Mouse (Mus musculus): ENCODE results near the gene Akap13. TPM values are rescaled to one million over a fixed set of nuclear protein-coding genes. Genes with fewer than 3 reads are reported as not detected.

The Akap13 gene
- polyA plus RNA-seq, 1 experiment from 2014 or later, result 25.7 TPM

DNA sequence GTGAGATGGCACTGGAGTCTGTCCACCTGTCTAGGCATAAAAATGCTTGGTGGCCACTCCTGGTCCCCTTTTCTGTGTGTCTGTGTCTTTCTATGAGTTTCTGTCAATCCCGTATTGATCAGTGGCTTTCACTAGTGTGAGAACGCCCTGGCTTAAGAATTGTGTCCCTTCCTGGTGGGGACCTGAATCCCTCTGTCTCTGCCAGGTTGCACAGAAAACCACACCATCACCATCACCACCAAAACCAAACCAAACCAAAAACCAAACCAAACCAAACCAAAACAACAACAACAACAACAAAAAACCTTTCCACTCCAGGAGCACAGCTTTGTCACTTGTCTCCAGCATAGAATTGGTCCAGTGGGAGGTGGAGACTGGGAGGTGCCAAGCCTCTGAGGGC, 337.8 kb downstream of the Akap13 start:
- DNase-seq, result no peak
- 52% methylated on average over 2 of the region's 2 CpGs for WGBS (ENCODE audit: insufficient replicate concordance)
- H3K9me3 ChIP-seq (ENCODE audit: low read length), result no peaks in the 10 kb centered on the region

GRCm38 (mm10) chr7:75793654-75794335, 338.5 kb downstream of the Akap13 start:
- no peaks in the 10 kb centered on the region for H3K9me3 ChIP-seq (ENCODE audit: low read length)
- no peak overlapping the region for H3K4me2 ChIP-seq (ENCODE audit: low read depth, low read length)
- no peak overlapping the region for H3K9ac ChIP-seq (replicated peaks)
- ATAC-seq (no peak), DNase-seq (no peak)
- H3K4me1 ChIP-seq (ENCODE audit: insufficient read depth), result peaks cover 15% of the 10 kb centered on the region
- H3K36me3 ChIP-seq (replicated peaks; ENCODE audit: insufficient read depth, low read length), result no peaks in the 10 kb centered on the region
- TF ChIP-seq EP300 (IDR thresholded peaks at IDR 0.05; ENCODE audit: low read depth) (no peak), CTCF (IDR thresholded peaks at IDR 0.05; ENCODE audit: low read depth) (no peak)
- H3K27ac ChIP-seq (ENCODE audit: low read depth), result no peak overlapping the region
- 45% methylated on average over 3 of the region's 3 CpGs for WGBS (ENCODE audit: insufficient replicate concordance)
- no peak overlapping the region for H3K4me3 ChIP-seq (ENCODE audit: low read depth, low read length)
- no peaks in the 10 kb centered on the region for H3K27me3 ChIP-seq (ENCODE audit: insufficient read depth, low read length)

More for the DNA sequence above, 337.8 kb downstream of the Akap13 start:
- Histone ChIP-seq H3K27me3 (ENCODE audit: insufficient read depth, low read length) (no peaks in the 10 kb centered on the region), H3K9ac (replicated peaks) (no peak overlapping the region), H3K4me2 (ENCODE audit: low read depth, low read length) (no peak overlapping the region), H3K4me3 (ENCODE audit: low read depth, low read length) (no peak overlapping the region), H3K4me1 (ENCODE audit: insufficient read depth) (peaks cover 17% of the 10 kb centered on the region), H3K36me3 (replicated peaks; ENCODE audit: insufficient read depth, low read length) (no peaks in the 10 kb centered on the region), H3K27ac (ENCODE audit: low read depth) (no peak overlapping the region)
- TF ChIP-seq EP300 (IDR thresholded peaks at IDR 0.05; ENCODE audit: low read depth), result no peak
- no peak for TF ChIP-seq CTCF (IDR thresholded peaks at IDR 0.05; ENCODE audit: low read depth)
- ATAC-seq, result no peak

GRCm38 (mm10) chr7:75795106-75795505, 339.8 kb downstream of the Akap13 start:
- Histone ChIP-seq H3K27ac (ENCODE audit: low read depth) (no peak overlapping the region), H3K4me1 (ENCODE audit: insufficient read depth) (peaks cover 12% of the 10 kb centered on the region), H3K36me3 (replicated peaks; ENCODE audit: insufficient read depth, low read length) (no peaks in the 10 kb centered on the region), H3K9ac (replicated peaks) (no peak overlapping the region), H3K27me3 (ENCODE audit: insufficient read depth, low read length) (no peaks in the 10 kb centered on the region), H3K4me2 (ENCODE audit: low read depth, low read length) (no peak overlapping the region), H3K9me3 (ENCODE audit: low read length) (no peaks in the 10 kb centered on the region), H3K4me3 (ENCODE audit: low read depth, low read length) (no peak overlapping the region)
- ATAC-seq (no peak), DNase-seq (no peak)
- TF ChIP-seq EP300 (IDR thresholded peaks at IDR 0.05; ENCODE audit: low read depth) (no peak), CTCF (IDR thresholded peaks at IDR 0.05; ENCODE audit: low read depth) (no peak)
- WGBS (ENCODE audit: insufficient replicate concordance), result 68% methylated on average over 8 of the region's 8 CpGs

DNA sequence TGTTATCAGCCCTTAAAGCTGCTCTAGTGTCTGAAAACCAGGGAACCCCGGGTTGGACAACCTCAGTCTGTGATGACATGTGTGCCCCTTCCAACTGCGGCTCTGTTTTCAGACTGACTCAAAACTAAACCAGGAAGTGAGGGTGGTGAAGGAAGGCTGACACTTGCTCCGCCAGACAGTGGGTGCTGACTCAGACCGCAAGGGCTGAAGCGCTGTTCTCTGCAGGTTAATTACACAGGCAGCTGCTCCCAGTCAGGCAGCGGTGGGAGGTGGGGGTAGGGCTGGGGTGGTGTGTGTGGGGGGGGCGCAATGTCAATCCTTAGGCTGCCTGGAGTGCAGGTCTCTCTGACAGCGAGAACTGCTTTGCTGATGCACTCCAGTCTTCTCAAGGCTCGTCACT, 341.1 kb downstream of the Akap13 start:
- peak; percentile 29 for DNase-seq
- no peak overlapping the region for H3K27ac ChIP-seq (ENCODE audit: low read depth)

DNA sequence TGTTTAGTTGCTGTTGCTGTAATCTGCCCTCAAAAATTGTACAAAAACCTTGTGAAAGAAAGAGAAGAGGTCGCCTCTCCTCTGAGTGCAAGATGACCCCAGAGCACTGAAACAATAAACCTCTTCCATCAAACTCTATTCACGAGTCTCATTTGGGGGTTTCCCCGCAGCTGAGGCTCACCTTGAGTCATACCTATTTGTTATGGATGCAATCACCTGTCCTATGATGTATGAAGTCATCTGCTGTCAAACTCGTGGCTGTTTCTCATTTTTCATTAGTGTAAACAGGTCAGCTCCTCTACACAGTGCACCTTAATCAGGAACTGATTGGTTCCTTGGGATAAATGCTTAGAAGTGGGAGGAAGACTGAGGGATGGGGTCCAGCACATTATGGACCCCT, 345.2 kb downstream of the Akap13 start:
- Histone ChIP-seq H3K4me3 (ENCODE audit: low read depth, low read length) (no peak overlapping the region), H3K36me3 (replicated peaks; ENCODE audit: insufficient read depth, low read length) (no peaks in the 10 kb centered on the region), H3K4me1 (ENCODE audit: insufficient read depth) (peaks cover 7% of the 10 kb centered on the region), H3K27ac (ENCODE audit: low read depth) (no peak overlapping the region), H3K27me3 (ENCODE audit: insufficient read depth, low read length) (no peaks in the 10 kb centered on the region), H3K9ac (replicated peaks) (no peak overlapping the region), H3K4me2 (ENCODE audit: low read depth, low read length) (no peak overlapping the region), H3K9me3 (ENCODE audit: low read length) (no peaks in the 10 kb centered on the region)
- ATAC-seq (no peak), DNase-seq (no peak)
- no peak for TF ChIP-seq EP300 (IDR thresholded peaks at IDR 0.05; ENCODE audit: low read depth)
- TF ChIP-seq CTCF (IDR thresholded peaks at IDR 0.05; ENCODE audit: low read depth), result no peak
- whole genome bisulfite sequencing (ENCODE audit: insufficient replicate concordance), result 65% methylated on average over 4 of the region's 4 CpGs

More for the DNA sequence above, 341.1 kb downstream of the Akap13 start:
- Histone ChIP-seq H3K9ac (replicated peaks) (no peak overlapping the region), H3K27me3 (ENCODE audit: insufficient read depth, low read length) (no peaks in the 10 kb centered on the region), H3K36me3 (replicated peaks; ENCODE audit: insufficient read depth, low read length) (no peaks in the 10 kb centered on the region), H3K9me3 (ENCODE audit: low read length) (no peaks in the 10 kb centered on the region), H3K4me3 (ENCODE audit: low read depth, low read length) (no peak overlapping the region), H3K4me2 (ENCODE audit: low read depth, low read length) (peak overlapping the region; percentile 4; the same call in 1 of the 2 replicates), H3K4me1 (ENCODE audit: insufficient read depth) (peaks cover 7% of the 10 kb centered on the region)
- no peak for TF ChIP-seq EP300 (IDR thresholded peaks at IDR 0.05; ENCODE audit: low read depth)
- TF ChIP-seq CTCF (IDR thresholded peaks at IDR 0.05; ENCODE audit: low read depth), result no peak
- 11% methylated on average over 9 of the region's 9 CpGs for WGBS (ENCODE audit: insufficient replicate concordance)
- 0 out of 2 replicates have a peak, but pooled peaks have one; percentile 23 for ATAC-seq

- H3K27ac ChIP-seq (ENCODE audit: low read depth), result no peak overlapping the region
- no peak overlapping the region for H3K4me2 ChIP-seq (ENCODE audit: low read depth, low read length)
- TF ChIP-seq CTCF (IDR thresholded peaks at IDR 0.05; ENCODE audit: low read depth) (no peak), EP300 (IDR thresholded peaks at IDR 0.05; ENCODE audit: low read depth) (no peak)
- ATAC-seq, result no peak
- no peak overlapping the region for H3K4me3 ChIP-seq (ENCODE audit: low read depth, low read length)
- no peak overlapping the region for H3K9ac ChIP-seq (replicated peaks)
- WGBS (ENCODE audit: insufficient replicate concordance), result 76% methylated on average over 3 of the region's 3 CpGs
- peaks cover 7% of the 10 kb centered on the region for H3K4me1 ChIP-seq (ENCODE audit: insufficient read depth)
- no peak for DNase-seq
- no peaks in the 10 kb centered on the region for H3K27me3 ChIP-seq (ENCODE audit: insufficient read depth, low read length)
- H3K9me3 ChIP-seq (ENCODE audit: low read length), result no peaks in the 10 kb centered on the region
- H3K36me3 ChIP-seq (replicated peaks; ENCODE audit: insufficient read depth, low read length), result no peaks in the 10 kb centered on the region
Measured at GRCm38 (mm10) chr7:75801022-75801421, 345.7 kb downstream of the Akap13 start.
